Mouse (Mus musculus) bone marrow, adult 2 months (tissue): Measurements from ENCODE around the gene Lbp.

ENCODE experiments used
- CTCF ChIP-seq: fragments of 200-500 bp; IDR thresholded peaks from 2 replicates; pipeline ENCODE4 v1.5.1; 2011; ENCODE audit warnings: low read length, control low read depth; ENCODE audit not compliant: control insufficient read depth, insufficient read depth
- POLR2A ChIP-seq: fragments of 200-500 bp; IDR thresholded peaks from 2 replicates; pipeline ENCODE4 v1.6.1; 2011; ENCODE audit warnings: low read depth, mild to moderate bottlenecking, control low read depth, low read length, borderline replicate concordance; ENCODE audit not compliant: control insufficient read depth

DNA sequence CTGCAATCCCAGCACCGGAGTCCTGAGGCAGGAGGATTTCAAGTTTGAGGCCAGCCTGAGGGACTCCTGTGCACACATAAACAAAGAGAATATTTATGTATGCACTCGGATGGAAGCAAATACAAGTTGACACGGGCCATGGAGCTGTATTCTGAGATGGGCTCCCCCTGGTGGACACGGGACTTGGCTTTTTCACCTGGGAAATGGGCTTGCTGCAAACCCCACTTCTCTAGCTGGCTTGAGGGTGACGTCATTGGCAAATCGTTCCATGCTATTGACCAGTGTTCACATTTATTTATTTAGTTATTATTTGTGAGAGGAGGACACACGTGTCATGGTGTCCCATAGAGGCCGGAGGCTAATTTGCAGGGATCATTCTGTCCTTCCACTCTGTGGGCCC lies 10.1 kb downstream of the Lbp start:
- TF ChIP-seq CTCF (peak; percentile 57), POLR2A (no peak)
